Mouse (Mus musculus): ENCODE results near the gene Tnfsf14.

DNA sequence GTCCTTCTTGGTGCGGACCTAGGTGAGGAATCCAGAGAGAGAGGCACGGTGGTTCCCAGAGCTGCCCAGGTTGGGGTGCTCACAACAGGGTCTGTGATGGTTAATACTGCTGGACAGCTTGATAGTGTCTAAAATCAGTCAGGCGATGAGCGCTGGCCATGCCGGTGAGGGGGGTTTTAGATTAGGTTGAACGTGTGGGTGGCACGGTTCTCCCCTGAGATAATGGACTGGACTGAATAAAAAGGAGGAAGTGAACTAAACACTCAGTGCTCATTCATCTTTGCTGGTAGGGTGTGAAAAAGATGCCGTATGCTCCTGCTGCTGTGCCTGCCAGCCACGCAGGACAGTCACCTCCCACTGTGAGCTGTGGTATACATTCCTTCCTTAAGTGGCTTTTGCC, 29.3 kb upstream of the Tnfsf14 start:
- TF ChIP-seq CTCF (IDR thresholded peaks at IDR 0.05; ENCODE audit: control insufficient read depth, insufficient read depth, low read length) (no peak), POLR2A (IDR thresholded peaks at IDR 0.05; ENCODE audit: borderline replicate concordance, control insufficient read depth, low read depth, low read length) (no peak)

All from bone marrow, adult 2 months (tissue).